ENCODE assay signal across 8 mouse cellular contexts in genomic region chr2:167130050-167130770, GRCm38 (mm10). TPM values are rescaled to one million over a fixed set of nuclear protein-coding genes. Genes with fewer than 3 reads are reported as not detected.
A peak's percentile ranks its signal among the peaks of the same experiment; 100 is the strongest.
DNase-seq lines count a peak whose midpoint lies in the region; ATAC-seq lines count a peak whose summit lies in the region.

No protein-coding gene starts in this region.

- intact Hi-C loops in left cerebral cortex, postnatal 36 days (cut with DNase I): no loop called here

- H3K27me3 ChIP-seq in kidney, embryonic 16.5 days (ENCODE audit: insufficient read depth, low read length): no peaks in the 10 kb centered on the region
- H3K27me3 ChIP-seq in embryonic facial prominence, embryonic 12.5 days: no peaks in the 10 kb centered on the region
- H3K27me3 ChIP-seq in neural tube, embryonic 12.5 days (replicated peaks): no peaks in the 10 kb centered on the region

- ATAC-seq in kidney, embryonic 16.5 days (ENCODE audit: low FRiP score, low TSS enrichment): peak; percentile 49
- ATAC-seq in embryonic facial prominence, embryonic 12.5 days (ENCODE audit: insufficient number of reproducible peaks, insufficient read depth, low FRiP score, low TSS enrichment): no peak
- ATAC-seq in neural tube, embryonic 12.5 days (ENCODE audit: low FRiP score, low read depth): no peak

- peak overlapping the region; percentile 38; the same call in 1 of the 2 replicates for H3K4me3 ChIP-seq in kidney, embryonic 16.5 days (ENCODE audit: low read length)
- H3K4me3 ChIP-seq in embryonic facial prominence, embryonic 12.5 days: no peak overlapping the region
- H3K4me3 ChIP-seq in neural tube, embryonic 12.5 days: no peak overlapping the region

- peak overlapping the region; percentile 95 for H3K27ac ChIP-seq in kidney, embryonic 16.5 days (ENCODE audit: low read length)
- peak overlapping the region; percentile 57 for H3K27ac ChIP-seq in embryonic facial prominence, embryonic 12.5 days
- no peak overlapping the region for H3K27ac ChIP-seq in neural tube, embryonic 12.5 days

- 13% methylated on average over 9 of the region's 9 CpGs for WGBS in kidney, embryonic 16.5 days
- 28% methylated on average over 9 of the region's 9 CpGs for WGBS in embryonic facial prominence, embryonic 12.5 days
- 37% methylated on average over 9 of the region's 9 CpGs for WGBS in neural tube, embryonic 12.5 days

- H3K9me3 ChIP-seq in kidney, embryonic 16.5 days (ENCODE audit: low read length): no peaks in the 10 kb centered on the region
- no peaks in the 10 kb centered on the region for H3K9me3 ChIP-seq in embryonic facial prominence, embryonic 12.5 days
- H3K9me3 ChIP-seq in neural tube, embryonic 12.5 days: no peaks in the 10 kb centered on the region

- peak overlapping the region; percentile 46; the same call in 1 of the 2 replicates for H3K9ac ChIP-seq in kidney, embryonic 16.5 days (replicated peaks; ENCODE audit: low read length)
- no peak overlapping the region for H3K9ac ChIP-seq in embryonic facial prominence, embryonic 12.5 days
- peak overlapping the region; percentile 29; the same call in 1 of the 2 replicates for H3K9ac ChIP-seq in neural tube, embryonic 12.5 days

- H3K4me1 ChIP-seq in kidney, embryonic 16.5 days (ENCODE audit: insufficient read depth, low read length): peaks cover 37% of the 10 kb centered on the region
- peaks cover 23% of the 10 kb centered on the region for H3K4me1 ChIP-seq in embryonic facial prominence, embryonic 12.5 days
- H3K4me1 ChIP-seq in neural tube, embryonic 12.5 days: peaks cover 20% of the 10 kb centered on the region

- DNase-seq in kidney, adult 8-10 months: no peak
- peak; percentile 58 to 71 for DNase-seq in kidney, postnatal 4 days
- no peak for DNase-seq in left cerebral cortex, postnatal 36 days (ENCODE audit: low spot score in 2 of 2)
- DNase-seq in layer of hippocampus, adult 9-10 months (ENCODE audit: low spot score): no peak
- no peak for DNase-seq in gastrocnemius, postnatal 10 days

- H3K36me3 ChIP-seq in kidney, embryonic 16.5 days (ENCODE audit: insufficient read depth, low read length): no peaks in the 10 kb centered on the region
- H3K36me3 ChIP-seq in embryonic facial prominence, embryonic 12.5 days: no peaks in the 10 kb centered on the region
- H3K36me3 ChIP-seq in neural tube, embryonic 12.5 days: no peaks in the 10 kb centered on the region

- peak overlapping the region; percentile 55 for H3K4me2 ChIP-seq in kidney, embryonic 16.5 days (replicated peaks; ENCODE audit: low read depth, low read length)
- peak overlapping the region; percentile 40 for H3K4me2 ChIP-seq in embryonic facial prominence, embryonic 12.5 days (replicated peaks)
- H3K4me2 ChIP-seq in neural tube, embryonic 12.5 days (replicated peaks): peak overlapping the region; percentile 50

RNA-seq across cellular contexts. Expression of gene Kcnb1, which starts 59.7 kb away (rescaled TPM):
- polyA plus RNA-seq in kidney, embryonic 16.5 days (2015; fragmentation: Nextera tagmentation; extraction: Ambion mirVana): 1.1 and 1.2 TPM in 2 replicates
- 0.93 and 1.3 TPM in 2 replicates for polyA plus RNA-seq in embryonic facial prominence, embryonic 12.5 days (2016; fragmentation: Nextera tagmentation; extraction: Ambion mirVana)
- 1.2 and 1.3 TPM in 2 replicates for polyA plus RNA-seq in neural tube, embryonic 12.5 days (2016; fragmentation: Nextera tagmentation; extraction: Ambion mirVana)
- 100 to 1,000 TPM; 217 to 219 TPM for total RNA-seq in left cerebral cortex, postnatal 36 days (2021)
- 10 to 100 TPM; 35.0 to 35.2 TPM for total RNA-seq in gastrocnemius, postnatal 10 days (2021)

Comparison
In these comparisons a context has a peak if more than half of its experiments do, and no peak if none do; other contexts are left out.
1. DNase-seq: peak in kidney, postnatal 4 days (2 of 2); none in kidney, adult 8-10 months (0 of 2), left cerebral cortex, postnatal 36 days (0 of 2), layer of hippocampus, adult 9-10 months (single experiment) and gastrocnemius, postnatal 10 days (single experiment).
2. Peak in every context shown above with its lines, with median percentiles within 50 percentile points of each other: H3K4me2 ChIP-seq.